Mouse (Mus musculus) myocyte (in vitro differentiated cells): ENCODE results near the gene Hoxd9. TPM values are rescaled to one million over a fixed set of nuclear protein-coding genes. Genes with fewer than 3 reads are reported as not detected.

Experiments used
- H3K27me3 ChIP-seq: one replicate; pipeline ENCODE4 v1.6.1; 2011; ENCODE audit not compliant: control insufficient read depth, insufficient read depth, insufficient read length
- H3K36me3 ChIP-seq: one replicate; pipeline ENCODE4 v1.6.1; 2011; ENCODE audit not compliant: control insufficient read depth, insufficient read depth
- H3K4me2 ChIP-seq: one replicate; pipeline ENCODE4 v1.6.1; 2011; ENCODE audit warnings: low read depth, control low read depth
- H3K4me3 ChIP-seq: one replicate; pipeline ENCODE4 v1.5.1; 2011; ENCODE audit warnings: mild to moderate bottlenecking, control low read depth, moderate library complexity
- H3K79me2 ChIP-seq: one replicate; pipeline ENCODE4 v1.6.1; 2011; ENCODE audit not compliant: control insufficient read depth, insufficient read depth
- H3ac ChIP-seq: one replicate; pipeline ENCODE4 v1.6.1; 2011; ENCODE audit not compliant: control insufficient read depth, insufficient read length
- CEBPB ChIP-seq: IDR thresholded peaks from 2 replicates; pipeline ENCODE4 v1.6.1; 2011; ENCODE audit warnings: mild to moderate bottlenecking, moderate library complexity; ENCODE audit not compliant: poor library complexity, insufficient read depth, severe bottlenecking
- E2F4 ChIP-seq: IDR thresholded peaks from one replicate; pipeline ENCODE4 v1.6.1; 2011; ENCODE audit warnings: mild to moderate bottlenecking, control low read depth, moderate library complexity; ENCODE audit not compliant: insufficient read depth
- MAX ChIP-seq: IDR thresholded peaks from one replicate; pipeline ENCODE4 v1.6.1; 2011; ENCODE audit warnings: low read depth, mild to moderate bottlenecking, control low read depth
- MYOD1 ChIP-seq, 3 experiments: IDR thresholded peaks; one replicate each; pipeline ENCODE4 v1.6.1; 2011; ENCODE audit warnings: control low read depth in 2 of 3, low read depth in 2 of 3, mild to moderate bottlenecking in 2 of 3, moderate library complexity in 1 of 3; ENCODE audit not compliant: insufficient read length in 2 of 3, control insufficient read depth in 1 of 3
- MYOG ChIP-seq, 3 experiments: IDR thresholded peaks; one replicate each; pipeline ENCODE4 v1.6.1; 2011; ENCODE audit warnings: control low read depth in 2 of 3, low read depth in 2 of 3, mild to moderate bottlenecking in 2 of 3; ENCODE audit not compliant: insufficient read length in 2 of 3, control insufficient read depth in 1 of 3, insufficient read depth in 1 of 3
- POLR2A ChIP-seq: IDR thresholded peaks from one replicate; pipeline ENCODE4 v1.6.1; 2011; ENCODE audit warnings: low read depth, mild to moderate bottlenecking, control low read depth, moderate library complexity; ENCODE audit not compliant: insufficient read length
- POLR2AphosphoS2 ChIP-seq: IDR thresholded peaks from one replicate; pipeline ENCODE4 v1.6.1; 2011; ENCODE audit warnings: low read depth, control low read depth; ENCODE audit not compliant: insufficient read length
- REST ChIP-seq: IDR thresholded peaks from one replicate; pipeline ENCODE4 v1.6.1; 2011; ENCODE audit warnings: mild to moderate bottlenecking, control low read depth, moderate library complexity; ENCODE audit not compliant: insufficient read depth, insufficient read length
- SRF ChIP-seq: IDR thresholded peaks from one replicate; pipeline ENCODE4 v1.6.1; 2011; ENCODE audit warnings: low read depth; ENCODE audit not compliant: control insufficient read depth, insufficient read length
- TCF12 ChIP-seq: IDR thresholded peaks from one replicate; pipeline ENCODE4 v1.6.1; 2011; ENCODE audit warnings: mild to moderate bottlenecking, control low read depth; ENCODE audit not compliant: poor library complexity, insufficient read depth, severe bottlenecking
- TCF3 ChIP-seq: IDR thresholded peaks from one replicate; pipeline ENCODE4 v1.6.1; 2011; ENCODE audit warnings: low read depth, control low read depth; ENCODE audit not compliant: insufficient read length
- USF1 ChIP-seq: IDR thresholded peaks from one replicate; pipeline ENCODE4 v1.6.1; 2011; ENCODE audit warnings: low read depth, mild to moderate bottlenecking, control low read depth, moderate library complexity
- polyA plus RNA-seq: library from polyadenylated mRNA; unstranded; fragments of >200 nt; fragmentation: generic; extraction: Trizol; gene quantifications from one replicate; pipeline ENCODE4 v1.2.1, GENCODE M21; 2012; ENCODE audit warnings: missing spikeins

Hoxd9 gene
- polyA plus RNA-seq, 1 experiment = not detected

DNA sequence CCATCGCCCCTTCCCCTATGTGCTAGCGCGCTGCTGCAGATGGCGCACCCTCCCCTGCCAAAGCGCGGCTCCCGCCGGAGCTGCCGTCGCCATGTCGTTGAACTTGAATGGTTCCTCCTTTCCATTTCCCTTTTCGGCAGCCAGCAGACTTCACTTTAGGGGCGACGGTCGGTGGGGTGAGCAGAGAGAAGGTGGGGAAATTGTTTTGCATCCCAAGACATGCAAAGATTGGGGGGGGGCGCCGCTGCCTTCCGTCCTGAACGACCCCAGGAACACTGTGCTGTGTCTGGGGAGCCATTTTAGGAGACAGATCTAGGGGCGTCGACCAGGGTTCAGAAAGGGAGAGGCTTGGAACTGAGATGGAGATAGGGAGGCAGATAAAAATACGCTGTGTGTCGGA, 17.5 kb upstream of the Hoxd9 start:
- Histone ChIP-seq H3ac (no peak overlapping the region), H3K4me2 (no peak overlapping the region), H3K79me2 (no peaks in the 10 kb centered on the region), H3K4me3 (no peak overlapping the region), H3K27me3 (peaks cover 67% of the 10 kb centered on the region), H3K36me3 (no peaks in the 10 kb centered on the region)
- no peak for TF ChIP-seq SRF
- no peak for TF ChIP-seq MYOD1 (IDR thresholded peaks at IDR 0.05; ENCODE audit: control insufficient read depth in 1 of 3, insufficient read length in 2 of 3, low read depth in 2 of 3)
- TF ChIP-seq POLR2A = no peak
- TF ChIP-seq USF1 = no peak
- no peak for TF ChIP-seq MAX
- TF ChIP-seq POLR2AphosphoS2 = no peak
- TF ChIP-seq E2F4 = no peak
- TF ChIP-seq CEBPB = no peak
- no peak for TF ChIP-seq MYOG (IDR thresholded peaks at IDR 0.05; ENCODE audit: control insufficient read depth in 1 of 3, insufficient read depth in 1 of 3, insufficient read length in 2 of 3, low read depth in 2 of 3)
- no peak for TF ChIP-seq TCF3
- TF ChIP-seq TCF12 = no peak
- no peak for TF ChIP-seq REST

DNA sequence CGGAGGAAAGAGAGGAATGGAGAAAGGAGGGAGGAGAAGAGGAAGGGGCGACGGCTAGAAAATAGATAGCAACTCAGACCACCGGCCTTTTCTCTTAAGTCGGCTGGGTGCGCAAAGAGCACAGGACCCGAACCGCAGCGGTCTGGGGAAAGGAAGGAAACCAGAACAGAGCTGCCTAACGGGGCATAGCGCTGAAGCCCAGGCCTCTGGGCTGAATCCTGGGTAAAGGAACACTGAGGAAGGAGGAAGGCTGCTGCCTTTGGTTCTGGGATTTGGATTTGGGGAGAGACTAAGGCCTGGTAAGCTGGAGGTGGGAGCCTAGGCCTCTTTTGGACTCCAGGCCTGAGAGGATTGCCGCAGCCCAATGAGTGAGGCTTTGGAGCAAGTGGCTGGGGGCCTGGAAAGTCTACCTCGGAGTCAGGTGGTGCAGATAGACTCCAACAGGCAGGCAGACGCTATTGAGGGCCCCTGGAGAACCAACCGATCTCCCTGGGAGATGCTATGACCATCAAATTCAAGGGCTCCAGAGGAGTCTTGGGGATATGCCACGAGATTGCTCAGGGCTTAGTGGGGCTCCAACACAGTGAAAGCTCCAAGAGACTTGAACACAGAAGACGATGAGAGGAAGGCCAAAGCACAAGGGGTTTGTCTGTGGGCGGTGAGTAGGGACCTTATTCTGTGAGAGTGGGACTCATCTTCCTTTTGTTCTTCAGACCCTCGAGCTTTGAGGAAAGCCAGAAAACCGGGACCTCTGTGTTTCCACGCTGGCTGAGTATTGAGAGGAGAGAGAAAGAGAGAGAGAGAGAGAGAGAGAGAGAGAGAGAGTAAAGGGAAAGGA, 16.7 kb upstream of the Hoxd9 start:
- peaks cover 59% of the 10 kb centered on the region for H3K27me3 ChIP-seq
- H3K79me2 ChIP-seq = no peaks in the 10 kb centered on the region
- H3K4me2 ChIP-seq = no peak overlapping the region
- no peaks in the 10 kb centered on the region for H3K36me3 ChIP-seq
- H3K4me3 ChIP-seq = no peak overlapping the region
- H3ac ChIP-seq = no peak overlapping the region
- TF ChIP-seq REST = no peak
- no peak for TF ChIP-seq TCF12
- TF ChIP-seq TCF3 = no peak
- TF ChIP-seq SRF = no peak
- no peak for TF ChIP-seq MAX
- TF ChIP-seq USF1 = no peak
- TF ChIP-seq MYOD1 (IDR thresholded peaks at IDR 0.05; ENCODE audit: control insufficient read depth in 1 of 3, insufficient read length in 2 of 3, low read depth in 2 of 3) = no peak
- no peak for TF ChIP-seq POLR2A
- no peak for TF ChIP-seq E2F4
- TF ChIP-seq MYOG (IDR thresholded peaks at IDR 0.05; ENCODE audit: control insufficient read depth in 1 of 3, insufficient read depth in 1 of 3, insufficient read length in 2 of 3, low read depth in 2 of 3) = no peak
- TF ChIP-seq POLR2AphosphoS2 = no peak
- no peak for TF ChIP-seq CEBPB

DNA sequence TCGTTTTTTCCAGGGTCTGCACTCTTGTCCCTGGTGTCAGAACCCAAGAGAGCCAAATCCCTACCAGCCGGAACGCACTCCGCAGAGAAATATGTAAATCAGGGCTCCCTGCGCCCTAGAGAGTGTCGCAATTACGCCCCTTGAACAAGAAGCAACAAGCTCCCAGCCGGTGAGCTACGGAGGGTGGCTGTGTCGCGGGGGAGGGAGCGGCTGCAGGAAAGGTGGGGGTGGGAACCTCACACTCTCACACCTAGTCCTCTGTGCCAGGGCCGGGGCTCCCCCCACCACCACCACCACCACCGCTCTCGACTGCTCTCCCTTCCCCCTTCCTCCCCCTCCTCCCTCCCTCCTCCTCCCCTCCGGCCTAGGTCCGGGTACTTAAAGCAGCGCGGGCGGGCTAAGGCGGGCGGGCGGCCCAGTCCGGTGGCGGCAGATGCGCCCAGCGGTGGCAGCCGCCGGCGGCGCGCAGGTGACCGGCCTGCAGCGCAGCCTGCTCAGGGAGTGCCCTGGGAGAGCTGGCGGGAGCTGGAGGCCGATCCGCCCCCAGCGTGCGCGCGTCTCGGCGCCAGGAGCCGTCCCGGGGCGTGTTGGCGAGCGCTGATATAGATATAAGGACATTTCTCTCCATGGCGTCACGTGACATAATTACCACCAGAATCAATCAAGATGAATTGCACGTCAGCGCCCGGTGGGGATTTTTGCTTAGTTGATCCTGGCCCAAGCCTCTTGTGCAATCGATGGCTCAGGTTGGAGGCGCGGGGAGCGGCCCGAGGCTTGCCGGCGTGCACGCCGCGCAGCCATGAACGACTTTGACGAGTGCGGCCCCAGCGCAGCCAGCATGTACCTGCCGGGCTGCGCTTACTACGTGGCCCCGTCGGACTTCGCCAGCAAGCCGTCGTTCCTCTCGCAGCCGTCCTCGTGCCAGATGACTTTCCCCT, 15.7 kb upstream of the Hoxd9 start:
- no peaks in the 10 kb centered on the region for H3K36me3 ChIP-seq
- no peaks in the 10 kb centered on the region for H3K79me2 ChIP-seq
- no peak overlapping the region for H3ac ChIP-seq
- H3K27me3 ChIP-seq = peaks cover 48% of the 10 kb centered on the region
- no peak overlapping the region for H3K4me2 ChIP-seq
- no peak overlapping the region for H3K4me3 ChIP-seq
- TF ChIP-seq MYOG (IDR thresholded peaks at IDR 0.05; ENCODE audit: control insufficient read depth in 1 of 3, insufficient read depth in 1 of 3, insufficient read length in 2 of 3, low read depth in 2 of 3) (no peak), USF1 (no peak), E2F4 (no peak), REST (no peak), POLR2AphosphoS2 (no peak), TCF3 (no peak), POLR2A (no peak), MYOD1 (IDR thresholded peaks at IDR 0.05; ENCODE audit: control insufficient read depth in 1 of 3, insufficient read length in 2 of 3, low read depth in 2 of 3) (no peak), SRF (no peak), MAX (no peak), CEBPB (no peak), TCF12 (no peak)

DNA sequence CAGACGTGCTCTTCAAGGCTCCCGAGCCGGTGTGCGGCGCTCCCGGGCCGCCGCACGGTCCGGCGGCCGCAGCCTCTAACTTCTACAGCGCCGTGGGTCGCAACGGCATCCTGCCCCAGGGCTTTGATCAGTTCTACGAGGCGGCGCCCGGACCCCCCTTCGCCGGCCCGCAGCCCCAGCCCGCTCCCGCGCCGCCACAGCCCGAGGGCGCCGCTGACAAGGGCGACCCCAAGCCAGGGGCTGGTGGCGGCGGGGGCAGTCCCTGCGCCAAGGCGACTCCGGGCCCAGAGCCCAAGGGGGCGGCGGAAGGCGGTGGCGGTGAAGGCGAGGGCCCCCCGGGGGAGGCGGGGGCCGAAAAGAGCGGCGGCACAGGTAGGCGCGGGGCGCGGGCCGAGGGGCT, 14.7 kb upstream of the Hoxd9 start:
- H3K4me2 ChIP-seq = no peak overlapping the region
- H3K4me3 ChIP-seq = no peak overlapping the region
- H3K79me2 ChIP-seq = no peaks in the 10 kb centered on the region
- TF ChIP-seq CEBPB (no peak), E2F4 (no peak), MAX (no peak), SRF (no peak), POLR2A (no peak), USF1 (no peak), REST (no peak)
- no peaks in the 10 kb centered on the region for H3K36me3 ChIP-seq
- no peak overlapping the region for H3ac ChIP-seq
- peaks cover 49% of the 10 kb centered on the region for H3K27me3 ChIP-seq
